Comparison of ENCODE assay signal across 1 mouse cellular context in the genomic region with DNA sequence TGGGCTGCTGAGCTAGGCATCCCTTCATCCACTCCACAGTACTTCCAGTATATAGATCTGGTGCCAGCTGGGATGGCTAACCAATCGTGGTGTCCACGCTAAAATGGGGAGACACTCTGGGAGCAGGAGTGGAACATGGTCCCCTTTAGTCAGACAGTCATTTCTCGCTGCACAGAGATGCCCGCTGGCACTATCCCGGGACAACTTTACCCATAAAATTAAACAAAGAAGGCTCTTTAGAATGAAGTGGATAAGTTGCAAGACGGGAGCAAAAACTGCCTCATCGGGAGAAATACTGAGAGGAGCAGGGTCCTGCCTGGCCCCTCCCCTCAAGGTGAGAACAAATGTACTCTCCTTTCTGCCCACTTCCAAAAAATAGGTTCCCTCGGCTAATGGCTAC.
TF ChIP-seq lines count a peak whose summit lies in the region.

No protein-coding gene starts in this region.

TF ChIP-seq in CH12.LX, 34 proteins besides CTCF, POLR2A, EP300 and RAD21 (continued from another document):
- TF ChIP-seq ZC3H11A (IDR thresholded peaks at IDR 0.05; ENCODE audit: low read depth, low read length): no peak
- no peak for TF ChIP-seq IRF4 (IDR thresholded peaks at IDR 0.05; ENCODE audit: low read depth, low read length)
- TF ChIP-seq USF2 (conservative IDR thresholded peaks at IDR 0.05; ENCODE audit: low read depth, low read length): no peak
- no peak for TF ChIP-seq MAZ (IDR thresholded peaks at IDR 0.05; ENCODE audit: low read depth, low read length)
- no peak for TF ChIP-seq RCOR1 (conservative IDR thresholded peaks at IDR 0.05; ENCODE audit: low read depth, low read length)
- TF ChIP-seq ELF1 (IDR thresholded peaks at IDR 0.05; ENCODE audit: low read depth, low read length): no peak
- TF ChIP-seq NELFE (IDR thresholded peaks at IDR 0.05; ENCODE audit: low read depth, low read length): no peak
- no peak for TF ChIP-seq PAX5 (IDR thresholded peaks at IDR 0.05; ENCODE audit: low read length)
- no peak for TF ChIP-seq JUND (conservative IDR thresholded peaks at IDR 0.05; ENCODE audit: low read depth, low read length)
- no peak for TF ChIP-seq CHD1 (IDR thresholded peaks at IDR 0.05; ENCODE audit: low read depth, low read length)
- no peak for TF ChIP-seq GABPA (IDR thresholded peaks at IDR 0.05; ENCODE audit: insufficient replicate concordance, low read depth, low read length)
- TF ChIP-seq MXI1 (IDR thresholded peaks at IDR 0.05; ENCODE audit: low read depth, low read length): no peak
- no peak for TF ChIP-seq ZNF384 (IDR thresholded peaks at IDR 0.05; ENCODE audit: low read depth, low read length)
- no peak for TF ChIP-seq MAX (IDR thresholded peaks at IDR 0.05; ENCODE audit: low read length)
- TF ChIP-seq JUN (IDR thresholded peaks at IDR 0.05; ENCODE audit: insufficient read depth, low read depth, low read length): no peak
- no peak for TF ChIP-seq ZKSCAN1 (IDR thresholded peaks at IDR 0.05; ENCODE audit: borderline replicate concordance, low read depth, low read length)
